Mouse (Mus musculus) embryo, embryonic 9.5 days (tissue): ENCODE data around the gene Pebp1.

Experiments
- DNase-seq: peaks from one replicate; pipeline ENCODE4 v3.0.0-alpha.2; 2017; ENCODE audit errors: extremely low spot score

The Pebp1 gene

DNA sequence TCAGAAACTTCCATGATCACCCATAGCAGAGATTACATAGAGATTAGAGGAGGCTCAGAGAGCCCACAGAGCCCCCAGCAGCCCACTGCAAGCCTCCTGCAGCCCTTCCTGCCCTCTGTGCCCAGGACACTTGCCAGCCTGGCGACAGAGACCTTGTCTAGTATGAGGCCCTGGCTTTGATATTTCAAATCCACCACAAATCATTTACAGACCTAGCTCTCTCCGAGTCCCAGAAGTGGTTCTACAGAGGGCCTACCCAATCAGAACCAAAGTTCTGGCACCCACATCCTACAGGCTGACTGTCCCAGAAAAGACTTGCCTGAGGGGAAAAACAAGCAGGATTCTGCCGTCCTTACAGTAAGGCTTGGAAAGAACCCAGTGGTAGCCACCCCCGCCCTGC is 2.2 kb downstream of the Pebp1 start:
- DNase-seq = no peak

DNA sequence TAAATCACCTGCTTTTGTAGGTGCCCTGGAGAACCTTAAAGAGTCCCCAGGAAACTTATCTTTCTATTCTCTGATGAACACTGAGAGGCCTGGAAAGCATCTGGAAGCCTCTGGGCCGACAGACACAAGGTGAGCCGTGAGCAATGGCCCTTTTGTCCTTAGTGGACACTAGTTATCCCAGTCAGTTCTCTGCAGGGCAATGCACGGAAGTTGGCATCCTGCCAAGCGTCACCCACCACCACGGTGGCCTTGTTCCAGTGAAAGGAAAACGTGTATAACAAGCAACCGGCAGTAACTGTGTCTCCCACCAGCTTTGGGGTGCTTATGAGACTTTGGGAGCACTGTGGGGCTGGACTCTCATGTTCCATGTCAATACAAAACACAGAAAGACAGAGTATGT is 2.7 kb downstream of the Pebp1 start:
- no peak for DNase-seq

DNA sequence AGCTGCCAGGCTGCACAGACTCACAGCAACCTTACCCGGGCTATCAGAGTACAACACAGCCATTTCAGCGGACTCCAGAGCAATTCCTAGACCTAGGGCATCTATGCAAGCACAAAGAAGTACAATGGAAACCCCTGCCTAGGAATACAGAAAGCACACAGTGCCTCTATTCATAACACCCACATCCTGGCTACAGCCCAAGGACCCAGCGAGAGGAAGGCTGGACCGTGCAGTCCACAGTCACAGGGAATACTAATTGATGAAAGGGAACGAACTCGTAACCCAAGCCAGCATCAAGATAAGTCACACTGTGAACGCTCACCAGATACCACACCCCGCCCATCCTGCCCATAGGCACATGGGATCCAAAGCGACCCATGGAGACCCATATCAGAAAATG is 3.4 kb downstream of the Pebp1 start:
- no peak for DNase-seq

DNA sequence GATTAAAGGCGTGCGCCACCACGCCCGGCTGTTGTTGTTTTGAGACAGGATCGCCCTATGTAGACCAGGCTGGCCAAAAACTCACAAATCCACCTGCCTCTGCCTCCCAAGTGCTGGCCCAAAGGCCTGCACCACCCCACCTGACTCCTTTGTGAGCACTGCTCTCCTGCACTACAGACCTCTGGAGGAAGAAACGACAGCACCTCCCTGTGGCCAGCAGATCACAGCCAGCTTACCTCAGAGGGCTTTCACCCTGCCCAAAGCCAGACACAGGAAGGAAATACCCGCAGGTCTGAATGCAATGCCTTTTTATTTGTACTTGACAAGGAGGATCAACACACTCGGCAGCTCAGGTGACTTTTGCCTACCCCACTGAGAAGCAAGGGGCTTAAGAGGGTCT is 5.1 kb downstream of the Pebp1 start:
- DNase-seq = no peak

DNA sequence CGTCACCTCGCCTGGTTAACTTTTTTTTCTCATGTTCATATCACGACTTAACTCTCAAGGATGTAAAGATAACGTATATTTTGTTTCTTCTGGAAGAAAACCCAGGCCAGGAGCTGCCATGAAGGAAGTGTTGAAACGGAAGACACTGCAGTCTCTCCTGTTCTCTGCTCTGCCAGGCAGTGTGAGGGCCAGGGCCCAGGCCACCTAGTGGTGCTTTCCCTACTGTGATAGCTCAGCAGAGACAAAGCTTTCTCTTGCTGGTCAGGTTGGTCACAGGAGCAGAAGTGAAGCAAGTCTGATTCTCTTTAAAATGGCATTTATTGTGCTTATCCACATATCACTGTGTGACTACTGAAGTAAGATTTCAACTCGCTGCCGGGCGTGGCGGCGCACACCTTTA is 5.9 kb downstream of the Pebp1 start:
- peak; percentile 9 for DNase-seq

DNA sequence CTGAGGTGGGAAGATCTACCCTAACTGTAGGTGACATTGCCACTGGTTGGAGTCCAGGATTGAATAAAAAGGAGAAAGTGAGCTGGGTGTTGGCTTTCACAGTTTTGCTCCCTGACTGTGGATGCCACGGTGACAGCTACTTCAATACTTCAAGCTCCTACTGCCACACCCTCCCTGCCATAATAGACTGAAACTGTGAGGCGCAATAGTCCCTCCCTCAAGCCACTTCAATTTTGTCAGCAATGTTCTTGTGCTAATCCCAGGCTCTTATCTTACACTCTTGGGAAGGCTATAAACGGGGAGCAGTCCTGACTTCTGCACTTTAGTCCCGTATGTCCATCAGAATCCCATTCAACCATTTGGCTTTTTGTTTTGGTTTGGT is 7.8 kb downstream of the Pebp1 start:
- no peak for DNase-seq

DNA sequence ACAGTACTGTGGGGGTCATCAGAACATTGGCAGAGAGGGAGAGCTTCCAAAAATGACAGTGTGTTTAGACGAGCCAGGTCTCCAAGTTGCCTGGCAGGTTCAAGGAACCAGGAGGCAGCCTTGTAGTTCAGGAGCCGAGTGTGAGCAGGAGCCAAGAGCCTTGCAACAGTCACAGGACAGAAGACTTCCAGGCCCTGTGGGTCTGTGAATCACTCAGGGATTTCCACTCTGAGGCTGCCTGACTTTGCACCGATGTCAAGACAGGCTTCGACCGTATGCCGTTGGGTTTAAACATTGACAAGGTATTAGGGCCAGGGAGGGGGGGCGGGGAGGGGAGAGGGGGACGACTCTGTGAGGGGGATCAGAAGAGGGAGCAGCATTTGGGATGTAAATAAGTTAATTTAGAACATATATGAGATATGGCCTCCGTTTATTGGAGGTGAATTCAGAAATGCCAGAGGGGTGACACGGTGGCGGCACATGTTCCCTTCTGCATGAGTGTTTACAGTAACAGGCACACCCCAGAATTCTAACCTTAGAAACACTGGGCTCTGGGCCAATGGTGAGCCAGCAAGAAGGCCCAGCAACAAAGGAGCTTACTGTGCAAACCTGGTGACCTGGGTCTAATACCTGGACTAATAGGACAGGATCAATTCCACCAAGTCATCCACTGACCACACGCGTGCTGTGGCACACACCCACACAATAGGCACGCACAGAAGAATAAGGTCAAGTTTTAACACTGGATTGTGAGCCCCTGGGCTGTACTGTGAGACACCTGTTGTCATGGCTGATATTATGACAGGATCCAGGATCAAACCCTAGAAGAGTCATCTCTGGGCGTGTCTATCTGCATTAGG is 8.4 kb downstream of the Pebp1 start:
- DNase-seq = no peak

DNA sequence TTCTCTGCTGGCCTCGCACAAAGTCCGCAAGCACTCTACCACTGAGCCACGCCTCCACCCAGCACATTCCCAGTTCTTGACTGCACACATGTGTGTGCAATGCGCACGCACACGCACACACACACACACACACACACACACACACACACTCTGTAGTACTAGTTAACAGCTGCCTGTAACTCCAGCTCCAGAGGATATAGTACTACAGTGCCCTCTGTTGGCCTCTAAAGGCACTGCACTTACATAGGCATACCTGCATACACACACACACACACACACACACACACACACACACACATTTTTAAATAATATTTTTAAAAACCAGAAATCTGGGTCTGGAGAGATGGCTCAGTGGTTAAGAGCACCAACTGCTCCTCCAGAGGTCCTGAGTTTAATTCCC is 9.6 kb downstream of the Pebp1 start:
- DNase-seq = no peak

DNA sequence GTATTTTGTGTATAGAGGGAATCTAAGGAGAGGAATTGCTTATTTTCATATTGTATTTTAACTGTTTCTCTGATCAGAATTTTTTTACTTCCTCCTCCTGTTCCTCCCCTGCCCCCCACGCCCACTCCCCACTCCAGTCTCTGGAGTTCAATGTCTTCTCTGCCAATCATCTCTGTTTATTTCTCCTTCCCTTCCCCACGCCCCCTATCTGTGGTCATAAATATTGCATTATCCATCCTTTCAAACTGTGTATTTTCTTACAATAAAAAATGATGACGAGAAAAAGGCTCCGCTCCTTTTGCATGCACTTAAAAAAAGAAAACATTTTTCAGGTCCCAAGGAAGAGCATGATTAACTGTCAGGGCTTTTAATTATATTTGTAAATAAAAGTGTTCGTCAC is 12.6 kb downstream of the Pebp1 start:
- peak; percentile 9 for DNase-seq

DNA sequence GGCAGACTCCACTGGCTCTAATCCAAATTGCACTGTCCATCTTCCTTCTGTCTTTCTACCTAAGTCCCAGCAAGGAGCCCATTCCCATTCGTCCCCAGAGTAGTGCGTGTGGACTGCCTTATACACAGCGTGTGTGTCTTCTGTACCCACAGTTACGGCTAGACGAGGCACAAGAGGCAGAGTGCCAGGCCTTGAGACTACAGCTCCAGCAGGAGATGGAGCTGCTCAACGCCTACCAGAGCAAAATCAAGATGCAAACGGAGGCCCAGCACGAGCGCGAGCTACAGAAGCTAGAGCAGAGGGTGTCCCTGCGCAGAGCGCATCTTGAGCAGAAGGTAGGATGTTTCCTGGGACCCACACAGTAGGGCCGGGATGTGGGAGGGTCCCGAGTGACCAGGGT is 15.5 kb downstream of the Pebp1 start:
- no peak for DNase-seq

DNA sequence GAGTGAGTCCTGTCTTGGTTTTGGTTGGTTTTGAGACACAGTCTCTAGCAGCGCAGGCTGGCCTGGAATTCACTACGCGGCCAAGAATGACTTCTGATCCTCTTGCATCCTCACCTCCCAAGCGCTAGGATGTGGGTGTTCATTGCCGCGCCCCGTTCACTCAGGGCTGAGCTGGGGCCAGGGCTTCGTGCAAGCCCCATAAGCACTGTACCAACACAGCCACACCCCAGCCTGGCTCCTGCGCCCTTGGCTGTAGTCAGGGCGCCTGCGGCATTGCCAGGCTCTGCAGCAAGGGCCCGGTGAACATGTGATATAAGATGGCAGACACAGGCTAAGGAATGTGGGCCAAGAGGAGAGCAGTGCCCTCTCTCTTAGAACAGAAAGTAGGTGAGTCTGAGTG is 18.0 kb downstream of the Pebp1 start:
- no peak for DNase-seq

DNA sequence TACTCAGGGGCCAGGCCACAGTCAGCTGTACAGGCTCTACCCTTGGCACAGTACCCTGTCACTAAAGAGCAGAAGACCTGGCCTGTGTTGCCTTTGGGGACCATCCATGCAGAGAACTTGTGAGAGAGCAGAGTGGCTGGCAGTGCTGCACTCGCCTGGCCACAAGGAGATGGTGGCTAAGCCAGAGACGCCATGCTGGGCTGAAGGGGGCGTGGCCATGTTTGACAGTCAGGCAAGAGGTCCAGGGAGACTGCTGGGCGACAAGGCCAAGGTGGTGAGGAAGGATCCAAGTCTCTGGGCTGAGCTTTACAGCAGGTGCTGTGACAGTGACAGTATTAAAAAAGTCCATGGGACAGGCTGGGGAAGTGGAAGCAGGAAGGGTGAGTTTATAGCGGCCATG is 18.7 kb downstream of the Pebp1 start:
- DNase-seq = no peak

DNA sequence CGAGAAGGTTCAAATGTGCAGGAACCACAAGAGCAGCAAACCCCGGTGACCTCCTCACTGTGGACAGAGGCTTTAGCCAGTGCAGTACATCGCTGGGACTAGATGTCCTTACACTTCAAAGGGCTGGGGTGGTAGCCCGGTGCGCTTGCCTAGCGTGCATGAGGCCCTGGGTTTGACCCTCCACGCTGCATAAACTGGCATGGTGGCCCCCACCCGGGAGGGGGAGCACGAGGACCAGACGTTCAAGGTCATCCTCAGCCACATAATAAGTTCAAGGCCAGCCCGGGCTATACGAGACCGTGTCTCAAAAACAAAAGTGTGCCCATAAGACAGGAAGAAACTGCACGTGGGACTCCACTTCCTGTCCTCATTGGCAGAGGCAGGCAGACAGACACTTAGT is 19.5 kb downstream of the Pebp1 start:
- no peak for DNase-seq

DNA sequence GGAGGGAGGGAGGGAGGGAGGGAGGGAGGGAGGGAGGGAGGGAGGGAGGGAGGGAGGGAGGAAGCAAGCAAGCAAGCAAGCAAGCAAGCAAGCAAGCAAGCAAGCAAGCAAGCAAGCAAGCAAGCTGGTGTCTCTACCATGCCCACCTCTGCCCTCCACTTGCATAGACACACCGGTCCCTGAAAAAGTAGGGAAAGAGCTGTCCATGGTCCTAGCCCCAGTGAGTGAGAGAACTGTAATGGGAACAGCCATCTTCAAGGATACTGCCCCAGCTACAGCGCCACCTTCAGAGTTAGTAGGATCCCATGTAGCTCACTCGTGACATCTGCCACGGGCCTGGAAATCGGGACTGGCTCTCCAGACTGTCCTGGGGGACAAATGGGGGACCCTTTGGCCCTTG is 22.7 kb downstream of the Pebp1 start:
- peak; percentile 31 for DNase-seq

DNA sequence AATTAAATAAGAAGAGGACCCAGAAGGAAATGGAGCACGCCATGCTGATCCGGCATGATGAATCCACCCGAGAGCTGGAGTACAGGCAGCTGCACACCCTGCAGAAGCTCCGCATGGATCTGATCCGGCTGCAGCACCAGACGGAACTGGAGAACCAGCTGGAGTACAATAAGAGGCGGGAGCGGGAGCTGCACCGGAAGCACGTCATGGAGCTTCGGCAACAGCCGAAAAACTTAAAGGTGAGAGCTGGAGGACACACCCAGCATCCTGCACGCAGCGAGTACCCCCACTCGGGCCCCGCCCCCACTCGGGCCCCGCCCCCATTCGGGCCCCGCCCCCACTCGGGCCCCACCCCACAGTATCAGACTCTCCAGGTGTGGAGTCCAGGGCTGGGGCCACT is 23.9 kb downstream of the Pebp1 start:
- DNase-seq = no peak

DNA sequence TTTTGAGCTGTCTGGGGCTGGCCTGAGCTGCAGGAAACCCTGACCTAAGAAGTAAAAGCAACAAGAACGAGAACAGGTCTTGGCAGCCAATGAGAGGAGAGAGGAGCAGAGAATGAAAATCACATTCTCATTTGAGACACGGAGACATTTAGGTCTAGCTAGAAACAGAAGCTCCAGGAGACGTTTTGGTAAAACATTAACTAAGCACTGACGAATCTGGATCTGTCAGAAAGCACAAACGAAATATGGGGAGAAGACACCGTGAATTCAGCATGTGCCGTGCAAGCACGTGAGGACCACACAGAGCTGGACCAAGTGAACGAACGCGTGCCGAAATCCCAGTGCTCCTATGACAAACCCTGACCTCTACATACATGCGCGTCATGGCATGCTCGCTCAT is 29.1 kb downstream of the Pebp1 start:
- no peak for DNase-seq

DNA sequence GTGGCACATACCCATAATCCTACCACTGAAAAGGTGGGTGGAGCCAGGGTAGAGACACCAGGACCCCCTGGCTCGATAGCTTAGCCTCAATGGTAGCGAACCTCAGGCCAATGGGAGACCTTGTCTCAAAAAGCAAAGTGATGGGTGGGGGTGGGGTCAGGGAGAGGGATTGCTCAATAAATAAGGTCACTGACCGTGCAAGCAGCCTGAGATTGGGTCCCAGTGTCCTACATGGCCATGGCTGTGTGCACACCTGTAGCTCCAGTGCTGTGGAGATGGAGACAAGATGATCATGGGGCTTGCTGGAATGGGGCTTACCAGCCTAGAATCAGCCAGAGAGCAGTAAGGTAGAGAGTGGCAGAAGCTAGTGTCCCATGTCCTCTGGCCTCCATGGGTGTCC is 35.7 kb downstream of the Pebp1 start:
- DNase-seq = no peak

DNA sequence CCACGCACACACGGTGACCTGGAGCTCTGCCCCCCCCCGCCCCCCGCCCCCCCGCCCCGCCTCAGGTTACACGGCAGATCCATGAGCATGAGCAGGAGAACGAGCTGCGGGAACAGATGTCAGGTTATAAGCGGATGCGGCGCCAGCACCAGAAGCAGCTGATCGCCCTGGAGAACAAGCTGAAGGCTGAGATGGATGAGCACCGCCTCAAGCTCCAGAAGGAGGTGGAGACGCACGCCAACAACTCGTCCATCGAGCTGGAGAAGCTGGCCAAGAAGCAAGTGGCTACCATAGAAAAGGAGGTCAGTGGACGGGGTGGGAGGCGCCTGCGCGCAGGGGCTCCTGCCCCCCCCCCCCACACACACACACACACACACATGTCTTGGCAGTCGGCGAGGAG is 36.6 kb downstream of the Pebp1 start:
- DNase-seq = no peak

DNA sequence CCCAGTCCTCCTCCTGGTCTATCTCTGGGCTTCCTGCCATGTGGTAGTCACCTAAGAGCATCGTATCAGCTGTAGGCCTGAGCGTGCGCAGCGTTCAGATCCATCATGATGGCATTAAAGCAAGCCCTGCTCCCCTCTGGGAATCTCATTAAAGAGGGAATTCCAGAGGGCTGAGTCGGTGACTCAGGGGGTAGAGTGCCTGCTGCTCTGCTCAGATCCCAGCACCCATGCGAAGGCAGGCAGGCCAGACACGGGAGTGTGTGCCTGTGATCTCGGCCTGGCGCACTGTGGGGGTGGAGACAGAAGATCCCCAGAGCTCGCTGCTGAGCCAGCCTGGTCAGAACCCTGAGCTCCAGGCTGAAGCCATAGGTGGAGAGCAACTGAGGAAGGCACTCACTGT is 39.1 kb downstream of the Pebp1 start:
- no peak for DNase-seq

DNA sequence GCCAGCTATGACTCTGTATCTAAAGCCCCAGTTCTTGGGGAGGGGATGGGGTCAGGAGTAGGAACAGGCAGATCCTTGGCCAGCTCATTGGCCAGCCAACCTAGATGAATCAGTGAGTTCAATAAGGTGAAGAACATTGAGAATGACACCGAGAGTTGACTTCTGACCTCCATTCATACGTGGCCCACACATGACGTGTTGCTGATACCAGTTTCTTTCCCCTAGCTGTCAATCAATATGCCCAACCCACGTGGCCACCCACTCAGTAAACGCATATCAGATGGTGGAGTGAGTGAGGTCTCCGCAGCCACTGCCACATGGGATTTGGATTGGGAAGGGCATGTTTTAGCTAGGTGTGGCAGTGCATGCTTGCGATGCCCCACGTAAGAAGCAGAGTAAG is 42.3 kb downstream of the Pebp1 start:
- DNase-seq = no peak

DNA sequence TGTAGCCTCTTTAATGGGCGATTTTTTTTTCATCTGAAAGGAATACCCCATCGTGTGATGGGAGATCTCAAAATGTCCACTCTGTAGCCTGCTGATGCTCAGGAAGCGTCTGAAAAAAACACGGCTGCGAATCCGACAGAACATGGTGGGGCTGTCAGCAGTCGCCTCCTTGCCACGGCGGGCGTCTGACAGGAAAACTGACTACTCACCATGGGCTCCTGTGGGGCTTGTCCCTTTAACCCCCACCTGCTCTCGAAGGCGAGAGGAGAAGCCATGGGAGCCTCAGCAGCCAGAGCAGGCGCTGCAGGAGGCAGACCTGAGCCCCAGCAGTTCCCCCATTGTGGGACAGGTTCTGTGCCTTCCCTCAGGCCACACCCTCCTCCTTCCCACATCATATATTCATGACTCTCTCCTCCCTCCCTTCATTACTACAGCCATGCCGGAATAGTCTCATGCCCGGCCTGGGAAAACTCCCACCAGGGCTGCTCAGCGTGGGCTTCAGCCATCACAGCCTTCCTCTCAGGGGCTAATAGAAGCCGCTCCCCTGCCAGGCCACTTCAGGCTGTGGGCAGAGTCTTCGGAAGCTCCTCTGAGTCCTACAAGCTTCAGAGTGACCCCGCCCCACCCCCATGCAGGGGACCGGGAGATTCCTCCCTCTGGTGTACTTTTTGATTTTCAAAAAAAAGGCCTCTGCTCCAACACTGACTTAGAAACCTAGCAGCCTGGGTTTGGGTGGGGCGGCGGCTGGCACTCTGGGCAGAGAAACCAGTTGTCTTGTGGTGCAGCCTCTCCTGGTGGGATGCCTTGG is 44.5 kb downstream of the Pebp1 start:
- DNase-seq = no peak

DNA sequence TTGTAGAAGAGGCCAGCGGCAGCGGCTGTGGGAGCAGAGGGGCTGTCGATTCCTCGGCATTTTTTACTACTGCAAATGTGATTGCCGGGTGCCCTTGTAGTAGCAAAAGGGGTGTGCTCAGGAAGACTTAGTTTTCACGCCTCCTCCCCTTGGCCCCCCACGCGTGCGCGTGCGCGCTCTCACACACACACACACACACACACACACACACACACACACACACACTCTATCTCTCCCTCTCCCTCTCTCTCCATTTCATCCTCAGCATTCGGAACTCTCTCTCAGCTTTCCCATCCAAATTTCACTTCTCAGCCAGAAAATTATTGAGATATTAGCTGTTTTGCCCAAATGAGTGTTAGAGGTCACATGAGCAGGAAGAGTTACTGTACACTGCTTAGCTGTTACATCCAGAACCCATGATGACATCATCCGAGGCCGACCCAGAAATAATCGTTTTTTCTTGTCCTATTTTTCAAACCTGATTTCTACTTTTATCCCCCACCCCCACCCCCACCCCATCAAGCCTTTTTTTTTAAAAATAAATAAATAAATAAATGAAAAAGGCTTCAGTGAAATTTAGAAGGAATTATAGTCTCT is 45.4 kb downstream of the Pebp1 start:
- DNase-seq = no peak

DNA sequence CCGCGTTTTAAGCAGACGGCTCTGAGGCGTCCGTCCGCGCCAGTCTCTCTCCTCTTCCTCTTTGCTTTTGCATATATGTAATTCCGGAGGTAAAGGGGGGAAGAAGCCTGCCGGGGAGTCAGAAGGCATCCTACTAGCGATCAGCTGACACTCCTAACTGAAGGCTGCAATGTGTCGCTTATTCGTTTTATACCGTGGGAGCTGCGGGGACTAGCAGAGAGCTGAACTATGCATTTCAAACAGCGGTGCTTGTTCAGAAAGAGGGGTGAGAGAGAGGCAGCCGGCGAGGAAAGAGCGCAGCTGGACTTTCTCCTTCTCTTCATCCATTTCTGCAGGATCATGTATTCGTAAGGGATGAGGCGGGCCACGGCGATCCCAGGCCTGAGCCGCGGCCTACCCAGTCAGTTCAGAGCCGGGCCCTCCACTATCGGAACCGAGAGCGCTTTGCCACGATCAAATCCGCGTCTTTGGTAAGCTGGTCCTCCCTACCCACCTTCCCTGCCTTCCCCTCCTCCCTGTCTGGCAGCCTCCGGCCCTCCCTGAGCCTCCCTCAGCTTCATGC is 46.6 kb downstream of the Pebp1 start:
- DNase-seq = peak; percentile 48
